Mouse (Mus musculus): ENCODE measurements around the gene Pex11a. TPM values are rescaled to one million over a fixed set of nuclear protein-coding genes. Genes with fewer than 3 reads are reported as not detected.
"Not testable (repeated sequence)": the region's sequence is repeated elsewhere in the genome, so short reads cannot be mapped to it uniquely, and the experiment has no call there.

Gene Pex11a
- total RNA-seq (2021): 10 to 100 TPM; 17.1 to 17.4 TPM

DNA sequence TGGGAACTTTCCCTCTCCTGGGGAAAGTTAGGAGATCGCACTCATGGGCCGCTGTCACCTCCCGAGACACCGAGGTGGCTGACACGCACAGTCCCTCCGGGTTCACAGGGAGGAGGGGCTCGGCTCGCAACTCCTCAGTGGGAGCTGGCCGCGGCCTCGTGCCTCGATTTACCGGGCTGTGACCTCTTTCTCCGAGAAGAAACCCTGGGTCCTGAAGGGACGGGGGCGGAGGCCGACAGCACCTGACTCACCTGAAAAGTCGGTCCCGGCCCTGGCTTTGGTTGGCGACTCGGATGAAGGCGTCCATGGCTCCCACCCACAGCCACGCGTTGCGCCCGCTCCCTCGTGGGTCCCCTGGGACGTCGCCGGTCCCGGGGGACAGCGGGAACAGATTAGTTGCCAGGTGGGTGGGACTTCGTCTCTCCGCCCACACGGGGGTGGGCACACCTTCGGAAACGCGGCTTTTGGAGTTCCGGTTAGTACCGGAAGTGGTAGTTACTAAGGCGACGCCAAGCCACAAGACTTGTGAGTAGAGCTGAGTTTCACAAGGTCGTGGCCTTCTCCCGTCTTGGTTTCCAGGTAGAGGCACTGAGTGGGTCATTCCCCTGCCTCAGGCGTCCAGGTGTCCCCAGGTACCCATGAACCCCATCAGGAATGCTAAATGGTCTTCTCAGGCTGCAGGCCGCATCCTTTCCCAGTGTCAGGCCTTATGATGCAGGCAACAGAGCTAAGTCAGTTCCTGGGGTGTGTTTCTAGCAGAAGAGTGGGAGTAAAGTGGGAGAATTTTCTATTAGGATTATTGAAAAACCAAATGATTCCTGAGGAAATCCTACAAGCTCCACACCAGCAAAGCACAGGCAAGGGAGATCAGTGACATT, at the start of gene Pex11a, which contains the start of gene Wdr93:
Pex11a (minus strand) TSS at position 473 of the 878 bp plus-strand sequence.
Wdr93 (plus strand) TSS at position 505 of the 878 bp plus-strand sequence.
- intact Hi-C loops (cut with DNase I): no loop called here

DNA sequence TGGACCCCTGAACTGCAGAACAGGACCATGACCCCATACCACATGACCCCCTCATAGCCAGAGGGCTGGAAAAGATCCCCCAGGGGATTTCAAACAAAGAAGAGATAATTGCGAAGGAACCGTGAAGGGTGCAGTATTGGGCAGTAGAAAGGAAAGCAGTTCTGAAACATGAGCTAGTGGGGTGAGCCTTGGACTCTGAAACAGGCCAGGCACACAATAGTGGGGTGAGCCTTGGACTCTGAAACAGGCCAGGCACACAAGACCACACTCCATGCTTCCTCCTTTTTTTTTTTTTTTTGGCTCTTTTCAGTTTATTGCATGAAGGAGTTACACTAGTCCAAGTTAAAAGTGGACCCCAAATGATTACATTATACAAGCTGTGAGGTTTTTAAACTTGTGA, 46.9 kb upstream of the Pex11a start:
- DNase-seq: not testable (repeated sequence)
- intact Hi-C loops (cut with DNase I): loop anchor here (5.0 to 10.0 kb wide), 4 partner anchors 178 to 425 kb away; no protein-coding TSS in a partner anchor

More for the DNA sequence above, at the start of gene Pex11a, which contains the start of gene Wdr93:
- DNase-seq: peak; percentile 65 to 73

DNA sequence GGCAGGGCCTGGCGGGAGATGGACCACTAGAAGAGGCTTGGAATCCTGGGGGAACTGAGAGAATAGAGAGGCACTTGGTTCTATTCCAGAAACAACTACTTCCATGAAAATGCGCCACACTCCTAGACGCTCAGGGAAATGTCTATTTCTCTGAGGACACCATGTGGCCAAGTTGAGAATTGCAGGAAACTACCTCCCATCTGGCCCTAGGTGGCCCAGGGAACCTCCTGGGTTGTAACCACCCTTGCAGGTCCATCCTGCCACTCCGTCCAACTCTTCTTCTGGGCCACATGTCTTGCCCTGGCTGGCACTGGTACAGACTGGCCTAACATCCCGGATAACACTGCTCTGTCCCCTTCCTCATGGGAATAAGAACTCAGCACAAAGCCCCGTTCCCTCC, 43.4 kb upstream of the Pex11a start:
- DNase-seq: peak; percentile 78 to 79
- intact Hi-C loops (cut with DNase I): loop anchor here (5.0 kb wide), 1 partner anchor 174 kb away; no protein-coding TSS in a partner anchor

DNA sequence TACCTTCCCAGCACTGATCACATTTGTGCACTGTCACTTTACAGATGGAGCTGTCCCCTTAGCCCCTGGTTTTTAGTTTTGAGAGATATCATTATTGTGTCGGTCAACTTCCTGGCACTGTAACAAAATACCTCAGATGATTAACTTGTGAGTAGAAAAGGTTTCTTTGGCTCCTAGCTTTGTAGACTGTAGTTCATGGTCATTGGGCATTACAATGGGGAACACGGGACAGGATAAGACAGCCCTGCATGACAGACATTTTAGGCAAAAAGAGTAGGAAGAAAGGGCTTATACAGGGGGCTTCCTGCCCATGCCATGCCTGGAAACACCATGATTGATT, 39.6 kb upstream of the Pex11a start:
- DNase-seq: no peak
- intact Hi-C loops (cut with DNase I): loop anchor here (5.0 kb wide), 1 partner anchor 130 kb away; no protein-coding TSS in a partner anchor

DNA sequence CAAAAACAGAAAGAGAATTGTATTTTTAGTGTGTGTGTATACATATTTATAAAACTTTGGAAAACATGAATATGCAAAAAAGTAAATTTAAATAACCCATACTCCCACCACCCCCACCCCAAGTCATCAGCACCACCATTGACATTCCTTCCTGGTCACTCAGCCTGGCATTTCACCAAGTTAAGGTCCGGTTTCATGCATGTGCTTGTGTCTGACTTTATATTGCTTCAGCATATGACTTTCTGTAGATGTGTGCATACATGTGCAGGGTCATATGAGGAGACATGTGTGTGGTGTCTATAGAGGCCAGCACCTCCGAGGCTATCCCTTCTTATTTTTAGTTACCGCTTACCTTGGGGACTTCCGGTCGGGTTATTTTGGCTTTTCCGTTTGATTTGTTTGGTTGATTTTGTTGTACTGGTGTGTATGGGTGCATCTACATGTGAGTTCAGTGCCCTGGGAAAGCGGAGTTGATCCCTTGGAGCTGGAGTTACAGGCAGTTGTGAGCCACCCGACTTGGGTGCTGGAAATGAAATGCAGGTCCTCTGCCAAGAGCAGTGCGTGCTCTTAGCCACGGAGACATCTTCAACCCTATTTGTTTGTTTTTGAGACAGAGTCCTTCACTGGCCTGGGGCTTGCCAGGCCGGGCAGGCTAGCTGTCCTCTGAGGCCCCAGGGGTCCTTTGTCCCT, 39.0 kb upstream of the Pex11a start:
- DNase-seq: no peak
- intact Hi-C loops (cut with DNase I): loop anchor here (5.0 kb wide), 1 partner anchor 130 kb away; no protein-coding TSS in a partner anchor

DNA sequence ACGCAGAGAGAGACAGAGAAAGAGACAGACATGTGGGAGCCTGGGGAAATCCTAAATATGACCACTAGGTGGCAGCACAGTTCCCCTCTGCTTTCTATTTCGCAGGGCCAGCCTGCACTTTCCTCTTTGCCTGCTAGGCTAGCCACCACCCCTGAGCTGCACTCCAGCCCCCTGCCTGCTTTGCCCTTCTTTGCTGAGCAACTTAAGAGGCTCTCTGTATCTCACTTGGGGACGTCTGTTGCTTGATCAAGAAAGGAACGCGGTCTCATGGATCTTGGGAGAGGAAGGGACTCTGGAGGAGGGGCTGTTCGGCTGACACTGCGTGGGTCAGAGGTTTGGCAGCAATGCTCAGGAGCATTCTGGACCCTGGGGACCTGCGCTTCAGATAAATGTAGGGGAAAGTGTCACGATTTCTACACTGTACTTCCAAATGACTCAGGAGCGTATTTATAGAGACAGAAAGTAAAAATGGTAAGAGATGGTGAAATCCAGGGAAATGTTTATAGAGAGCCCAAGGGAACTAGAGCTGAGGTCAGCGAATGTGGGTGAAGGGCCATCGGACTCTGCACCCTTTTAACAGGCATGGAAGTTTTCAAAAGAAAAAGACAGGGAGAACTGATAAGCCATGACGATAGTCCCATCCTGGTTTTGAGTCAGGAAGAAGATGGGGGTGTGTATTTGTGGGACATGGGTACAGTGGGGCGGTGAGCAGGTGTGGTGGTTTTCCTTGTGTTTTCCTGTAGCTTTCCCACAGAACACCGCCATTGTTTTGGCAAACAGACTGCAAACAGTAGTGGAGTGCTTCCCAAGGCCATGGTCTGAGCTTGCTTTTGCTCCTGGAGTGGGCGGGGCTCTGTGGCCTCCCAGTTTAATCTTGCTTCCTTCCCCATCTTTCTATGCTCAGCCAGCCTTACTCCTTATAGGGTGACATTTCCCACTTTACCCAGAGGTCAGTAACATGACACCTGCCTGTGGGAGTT, 38.0 kb upstream of the Pex11a start:
- peak; percentile 81 to 85 for DNase-seq
- intact Hi-C loops (cut with DNase I): loop anchor here (5.0 kb wide), 1 partner anchor 131 kb away; no protein-coding TSS in a partner anchor

DNA sequence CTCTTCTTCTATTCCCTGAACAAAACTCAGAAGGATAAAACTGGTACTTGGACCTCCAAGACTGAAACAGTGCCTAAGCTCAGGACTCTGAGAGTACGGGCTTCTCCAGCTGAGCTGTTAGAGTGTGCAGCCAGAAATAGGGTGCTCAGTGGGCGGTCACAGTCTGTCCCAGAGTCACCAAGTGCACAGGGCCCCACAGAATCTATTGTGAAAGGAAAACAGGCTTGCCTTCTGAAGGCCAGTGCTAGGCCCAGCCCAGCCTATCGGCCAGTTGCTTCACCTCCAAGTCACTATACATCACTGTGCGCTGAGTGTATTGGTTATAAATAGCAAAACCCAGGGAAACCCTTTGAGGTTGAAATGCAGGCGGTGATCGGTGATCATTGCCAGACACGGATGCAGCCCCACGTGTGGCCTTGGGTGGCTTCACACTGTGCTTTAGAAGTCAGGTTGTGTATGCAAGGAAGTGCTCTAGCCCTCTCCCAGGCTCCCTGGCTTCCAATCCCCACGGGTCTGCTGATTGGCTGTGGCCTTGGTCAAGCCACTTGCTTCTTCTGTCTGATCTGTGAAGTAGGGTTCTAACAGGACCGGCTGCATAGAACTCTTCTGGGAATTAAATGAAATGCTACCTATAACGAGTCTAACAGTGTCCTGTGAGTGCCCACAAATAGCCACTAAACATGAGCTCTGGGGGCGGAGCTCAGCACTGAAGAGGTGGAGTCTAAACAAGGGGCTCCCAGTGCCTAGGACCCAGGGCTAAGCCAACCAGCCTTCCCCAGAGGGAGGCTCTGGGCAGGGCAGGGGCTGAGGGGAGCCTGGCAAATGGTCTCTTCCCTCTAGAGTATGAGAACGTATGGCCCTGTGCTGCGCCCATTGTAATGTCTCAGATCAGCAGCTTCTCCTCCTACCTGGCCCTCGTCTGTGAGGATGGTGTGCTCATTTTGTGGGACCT, 28.9 kb upstream of the Pex11a start:
- no peak for DNase-seq
- intact Hi-C loops (cut with DNase I): no loop called here

DNA sequence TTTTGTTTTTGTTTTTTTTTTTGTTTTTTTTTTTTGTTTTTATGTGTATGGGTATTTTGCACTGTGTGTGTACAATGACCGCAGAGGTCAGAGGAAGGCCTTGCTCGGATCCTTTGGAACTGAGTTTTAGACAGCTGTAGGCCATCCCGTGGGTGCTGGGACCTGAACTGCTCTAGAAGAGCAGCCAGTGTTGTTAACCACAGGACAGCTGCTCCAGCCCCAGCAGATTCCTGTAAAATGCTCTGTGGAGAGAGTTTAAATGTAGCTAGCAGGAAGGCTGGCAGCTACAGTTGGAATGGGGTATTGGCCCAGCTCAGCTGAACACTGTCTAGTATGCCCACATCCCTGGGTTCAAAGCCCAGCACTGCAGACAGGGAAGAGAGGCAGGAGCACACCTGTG, 26.7 kb upstream of the Pex11a start:
- intact Hi-C loops (cut with DNase I): no loop called here
- DNase-seq: no peak

DNA sequence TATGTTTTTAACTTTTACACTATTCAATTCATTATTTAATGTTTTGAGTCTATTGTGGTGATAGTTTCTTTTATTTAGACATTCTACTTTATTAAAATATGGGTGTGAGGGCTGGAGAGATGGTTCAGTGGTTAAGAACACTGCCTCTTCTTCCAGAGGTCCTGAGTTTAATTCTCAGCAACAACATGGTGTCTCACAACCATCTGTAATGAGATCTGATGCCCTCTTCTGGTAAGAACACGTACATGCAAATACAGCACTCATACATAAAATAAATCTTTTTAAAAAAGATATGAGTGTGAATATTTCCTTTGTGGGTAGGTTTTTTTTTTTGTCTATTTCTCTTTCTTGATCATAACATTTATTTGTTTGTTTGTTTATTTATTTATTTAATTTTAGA, 23.1 kb upstream of the Pex11a start:
- no peak for DNase-seq
- intact Hi-C loops (cut with DNase I): no loop called here

DNA sequence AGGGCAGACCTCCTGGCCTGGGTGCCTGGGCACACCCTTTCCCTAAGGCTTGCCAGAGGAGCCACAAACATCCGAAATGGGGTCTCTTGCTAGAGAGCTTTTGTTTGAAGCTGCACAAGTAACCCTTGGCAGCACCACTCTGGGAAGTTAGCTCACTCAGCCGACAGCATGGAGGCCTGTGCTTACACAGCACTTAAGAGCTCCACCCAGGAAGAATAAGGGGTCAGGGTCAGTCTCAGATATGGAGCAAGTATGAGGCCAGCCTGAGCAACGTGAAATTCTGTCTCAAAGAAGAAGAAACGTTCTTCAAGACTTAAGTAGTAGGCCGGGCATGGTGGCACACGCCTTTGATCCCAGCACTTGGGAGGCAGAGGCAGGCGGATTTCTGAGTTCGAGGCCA, 19.2 kb upstream of the Pex11a start:
- intact Hi-C loops (cut with DNase I): no loop called here
- no peak for DNase-seq

DNA sequence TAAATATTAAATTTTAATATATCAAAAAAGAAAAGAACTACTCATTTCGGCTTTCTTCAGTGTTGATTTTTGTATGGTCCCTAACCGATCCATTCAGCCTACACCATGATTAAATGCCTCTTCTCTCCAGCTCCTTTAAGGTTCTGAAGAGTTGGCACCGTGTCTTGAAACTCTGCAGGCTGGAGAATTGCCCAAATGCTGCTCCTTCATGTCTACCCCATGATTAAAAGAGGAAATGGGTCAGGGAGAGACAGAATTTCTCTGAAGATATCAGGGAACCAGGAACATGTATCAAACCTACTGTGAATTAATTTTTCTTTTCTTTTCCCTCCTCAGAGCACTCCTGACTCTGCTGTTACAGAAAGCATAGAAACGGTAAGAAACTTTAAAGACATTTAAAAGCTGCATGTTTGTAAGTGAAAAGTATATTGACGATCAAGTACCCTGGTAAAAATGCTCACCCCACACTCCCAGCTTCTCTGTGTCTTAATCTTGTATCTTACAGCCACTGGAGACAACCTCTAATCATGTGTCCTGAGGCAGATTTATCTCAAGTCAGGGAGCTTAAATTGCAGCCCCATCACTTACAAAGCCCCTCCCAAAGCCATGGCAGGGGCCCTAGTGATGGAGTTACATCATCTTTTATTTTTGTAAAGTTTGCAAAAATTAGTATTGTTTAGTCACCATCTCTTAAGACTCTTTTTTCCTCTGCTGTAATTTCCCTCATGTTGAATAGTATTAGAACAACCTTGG, 18.4 kb upstream of the Pex11a start:
- intact Hi-C loops (cut with DNase I): no loop called here

DNA sequence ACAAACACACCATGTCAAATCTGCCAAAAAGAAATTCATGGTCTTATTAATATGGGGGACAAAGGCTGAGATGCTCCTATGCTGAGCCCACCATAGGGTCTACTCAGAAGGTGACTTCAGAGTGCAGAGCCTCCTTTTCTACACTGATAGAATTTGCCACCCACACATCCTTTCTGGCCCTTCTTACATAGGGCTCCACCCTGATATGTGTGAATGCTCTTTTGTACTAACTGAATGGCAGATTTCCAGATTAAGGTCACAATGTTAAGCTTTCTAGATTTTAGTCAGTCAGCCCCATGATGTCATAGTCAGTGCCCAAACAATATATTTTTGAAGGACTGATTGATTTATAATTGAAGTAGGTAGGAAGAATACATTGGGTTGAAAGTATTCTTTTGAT, 16.8 kb upstream of the Pex11a start:
- DNase-seq: no peak
- intact Hi-C loops (cut with DNase I): no loop called here

More for the DNA sequence above, 18.4 kb upstream of the Pex11a start:
- DNase-seq: no peak

DNA sequence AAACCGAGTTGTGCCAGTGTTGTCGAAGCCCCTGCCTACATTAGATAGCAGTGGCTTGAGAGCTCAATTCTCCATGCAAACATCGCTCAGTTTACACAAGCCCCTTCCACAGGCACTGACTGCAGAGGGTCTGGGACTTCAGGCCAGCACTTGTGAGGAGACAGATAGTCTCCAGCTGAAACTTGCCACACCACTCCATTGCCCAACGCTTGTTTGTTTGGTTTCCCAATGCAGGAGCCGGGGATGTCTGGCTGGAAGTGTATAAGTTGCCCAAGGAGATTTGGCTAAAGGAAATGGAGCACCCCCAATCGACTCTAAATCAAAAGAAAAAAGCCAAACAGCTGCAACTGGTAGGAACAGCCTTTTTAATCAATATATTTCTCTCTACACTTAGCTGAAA, 15.2 kb upstream of the Pex11a start:
- DNase-seq: no peak
- intact Hi-C loops (cut with DNase I): no loop called here

DNA sequence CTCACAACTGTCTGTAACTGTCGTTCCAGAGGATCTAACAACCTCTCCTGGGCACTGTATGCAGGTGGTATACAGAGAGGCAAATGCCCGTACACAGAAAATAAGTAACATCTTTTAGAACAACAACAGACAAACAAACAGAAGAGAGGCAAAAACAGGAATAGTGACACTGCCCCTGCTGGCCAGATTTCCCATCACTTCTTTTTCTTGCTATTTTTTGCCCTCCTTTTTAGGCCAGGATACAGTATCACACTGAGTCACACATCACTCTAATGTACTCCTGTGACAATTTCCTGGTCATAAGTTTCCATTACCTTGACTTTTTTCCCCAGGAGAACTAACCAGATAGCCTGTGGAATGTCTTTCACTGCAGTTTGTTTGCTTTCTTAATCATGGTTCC, 13.4 kb upstream of the Pex11a start:
- no peak for DNase-seq
- intact Hi-C loops (cut with DNase I): no loop called here

DNA sequence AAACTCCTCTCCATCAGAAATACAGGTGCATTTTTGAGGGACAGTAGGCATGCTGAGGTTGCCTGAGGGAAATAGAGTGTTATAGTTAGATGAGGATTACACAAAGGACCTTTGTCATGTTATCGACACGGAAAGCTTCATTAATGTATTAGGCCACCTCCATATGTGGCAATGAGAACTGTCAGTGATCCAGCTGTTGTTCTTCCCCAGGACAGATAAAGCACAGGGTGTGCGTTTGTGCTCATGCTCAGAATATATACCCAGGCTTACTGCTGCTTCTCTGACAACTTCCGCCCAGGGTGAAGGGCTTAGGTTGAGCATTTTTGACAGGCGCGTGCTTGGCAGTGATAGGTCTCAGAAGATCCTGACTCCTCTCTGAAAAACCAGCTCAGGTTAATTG, 6.6 kb upstream of the Pex11a start:
- intact Hi-C loops (cut with DNase I): no loop called here

DNA sequence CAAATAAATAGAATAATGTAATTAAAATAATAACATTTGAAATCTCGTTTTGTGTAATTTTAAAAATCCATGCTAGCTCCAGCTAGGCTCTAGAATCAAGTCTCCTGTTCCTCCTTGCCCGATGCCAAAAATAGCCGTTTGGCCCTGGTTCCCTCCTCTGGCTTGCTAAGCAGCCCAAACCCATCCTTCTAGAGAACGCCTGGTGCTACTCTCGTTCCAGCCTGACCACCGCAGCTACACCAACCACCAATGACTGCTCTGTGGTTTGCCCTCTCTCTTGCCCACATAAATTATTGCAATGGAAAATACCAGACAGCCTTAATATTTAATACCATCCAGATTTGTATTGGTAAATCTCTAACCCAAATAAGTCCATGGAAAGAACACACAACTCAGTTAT, 4.7 kb upstream of the Pex11a start:
- intact Hi-C loops (cut with DNase I): no loop called here

More for the DNA sequence above, 6.6 kb upstream of the Pex11a start:
- DNase-seq: no peak

DNA sequence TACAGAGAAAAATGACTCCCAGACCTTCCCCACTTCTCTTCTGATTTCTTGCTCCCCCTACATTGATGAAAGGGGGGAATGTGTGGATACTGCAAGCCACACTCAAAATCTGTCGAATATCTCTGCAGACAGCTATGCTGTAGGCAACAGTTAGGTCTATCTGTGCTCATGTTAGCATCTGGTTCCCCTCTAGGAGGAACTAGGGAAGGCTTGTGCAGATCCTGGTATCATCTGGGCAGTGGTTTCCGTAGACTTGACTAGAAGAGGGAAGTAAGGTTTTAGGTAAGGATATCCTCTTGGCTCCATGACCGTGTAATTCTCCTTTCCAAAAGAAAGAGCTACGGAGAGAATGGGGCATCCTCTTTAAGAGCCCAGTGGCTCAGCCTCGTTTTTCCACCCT, 1.7 kb upstream of the Pex11a start:
- DNase-seq: no peak
- intact Hi-C loops (cut with DNase I): no loop called here

More for the DNA sequence above, 4.7 kb upstream of the Pex11a start:
- DNase-seq: no peak

DNA sequence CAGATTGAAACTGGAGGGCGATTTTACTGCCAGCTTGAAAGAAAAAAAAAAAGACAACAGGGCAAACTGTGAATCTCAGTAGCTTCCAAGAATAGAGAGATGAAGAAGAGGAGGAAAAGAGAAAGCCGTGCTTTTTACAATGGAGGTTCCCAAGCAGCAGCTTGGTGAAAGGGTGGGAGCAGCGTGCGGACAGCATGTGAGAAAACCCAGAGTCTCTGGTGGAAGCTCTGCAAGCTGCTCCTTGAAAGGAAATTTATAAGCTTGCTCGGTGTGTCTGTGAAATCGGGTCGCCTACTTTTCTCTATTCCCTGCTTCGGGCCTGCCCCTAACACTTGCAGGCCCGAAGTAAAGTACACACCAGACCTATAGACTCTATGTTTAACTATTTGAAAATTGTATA, 1.1 kb upstream of the Pex11a start:
- intact Hi-C loops (cut with DNase I): no loop called here
- DNase-seq: no peak

DNA sequence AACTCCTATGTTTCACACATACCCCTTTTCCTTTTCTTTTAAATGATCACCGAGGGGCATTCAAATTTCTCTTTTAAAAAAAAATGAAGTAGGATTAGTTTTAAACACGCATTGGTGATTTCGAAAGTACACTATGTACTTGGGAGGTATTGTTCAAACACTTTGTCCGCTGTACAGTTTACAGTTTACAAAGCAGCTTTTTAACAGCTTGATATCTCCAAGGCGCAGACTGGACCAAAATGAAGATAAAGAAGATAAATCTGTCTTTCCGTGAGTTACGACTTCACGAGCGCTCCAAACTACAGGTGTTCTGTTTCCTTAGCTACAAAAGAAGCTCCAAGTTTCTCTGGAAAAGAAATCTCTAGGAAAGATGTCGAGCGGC, 663 bp downstream of the Pex11a start:
- intact Hi-C loops (cut with DNase I): no loop called here

More for the DNA sequence above, 663 bp downstream of the Pex11a start:
- no peak for DNase-seq
